Mouse (Mus musculus) stomach, postnatal 0 days (tissue): ENCODE results near the gene Rdh7. TPM values are rescaled to one million over a fixed set of nuclear protein-coding genes. Genes with fewer than 3 reads are reported as not detected.

Experiments used
- ATAC-seq: fragments of 200-750 bp; cut with Nextera tagmentation; 2 replicates; pipeline ENCODE4 v1.8.0; 2017; ENCODE audit not compliant: low FRiP score, low TSS enrichment
- DNase-seq: peaks from one replicate; pipeline ENCODE4 v3.0.0-alpha.2; 2016; ENCODE audit warnings: low spot score
- H3K27ac ChIP-seq: fragments of 300-500 bp; sonication (generic); replicated peaks from 2 replicates; pipeline ENCODE4 v1.5.1; 2014; ENCODE audit warnings: mild to moderate bottlenecking, control low read depth
- H3K27me3 ChIP-seq: fragments of 300-500 bp; sonication (generic); 2 replicates; pipeline ENCODE4 v1.6.1; 2014; ENCODE audit warnings: low read length; ENCODE audit not compliant: control insufficient read depth, insufficient read depth
- H3K36me3 ChIP-seq: fragments of 300-500 bp; sonication (generic); 2 replicates; pipeline ENCODE4 v1.6.1; 2014; ENCODE audit warnings: low read length, mixed read lengths; ENCODE audit not compliant: control insufficient read depth, insufficient read depth
- H3K4me1 ChIP-seq: fragments of 300-500 bp; sonication (generic); replicated peaks from 2 replicates; pipeline ENCODE4 v1.6.1; 2014; ENCODE audit warnings: antibody characterized with exemption; ENCODE audit not compliant: control insufficient read depth, insufficient read depth
- H3K4me2 ChIP-seq: fragments of 300-500 bp; sonication (generic); replicated peaks from 2 replicates; pipeline ENCODE4 v1.6.1; 2014; ENCODE audit warnings: low read depth, mild to moderate bottlenecking, control low read depth, moderate library complexity
- H3K4me3 ChIP-seq: fragments of 300-500 bp; sonication (generic); 2 replicates; pipeline ENCODE4 v1.5.1; 2014; ENCODE audit warnings: low read depth, low read length, control low read depth
- H3K9ac ChIP-seq: fragments of 300-500 bp; sonication (generic); 2 replicates; pipeline ENCODE4 v1.6.1; 2014; ENCODE audit warnings: mild to moderate bottlenecking, low read length, control low read depth, mixed read lengths
- H3K9me3 ChIP-seq: fragments of 300-500 bp; sonication (generic); 2 replicates; pipeline ENCODE4 v1.6.1; 2016; ENCODE audit warnings: low read length; ENCODE audit not compliant: control insufficient read depth
- CTCF ChIP-seq: IDR thresholded peaks from 2 replicates; pipeline ENCODE4 v1.5.1; 2016; ENCODE audit warnings: antibody characterized with exemption, low read depth, mild to moderate bottlenecking, moderate library complexity
- EP300 ChIP-seq: optimal IDR thresholded peaks from 2 replicates; pipeline ENCODE3; 2016; ENCODE audit warnings: antibody characterized with exemption
- WGBS: fragments of 180-500 bp; shearing (Covaris S2); extraction: QIAGEN DNeasy Blood & Tissue Kit; methylation state at CpG from one replicate; pipeline ENCODE4 v1.1.7; 2014; 5-methylcytosine and 5-hydroxymethylcytosine counted together
- polyA plus RNA-seq: library from polyadenylated mRNA; unstranded; fragments of >200 nt; fragmentation: Nextera tagmentation; extraction: Ambion mirVana; gene quantifications from 2 replicates; pipeline ENCODE4 v1.2.1, GENCODE M21; 2015

Rdh7 gene
- polyA plus RNA-seq, result 1.9 and 2.1 TPM in 2 replicates

- ATAC-seq (no peak), DNase-seq (no peak)
- H3K4me2 ChIP-seq, result no peak within 1 kb of the TSS
- TF ChIP-seq CTCF (no peak), EP300 (no peak)
- H3K27ac ChIP-seq, result no peak within 1 kb of the TSS
- H3K9ac ChIP-seq, result no peak within 1 kb of the TSS
- H3K27me3 ChIP-seq, result no peaks in the 10 kb centered on the region
- H3K4me1 ChIP-seq, result no peaks in the 10 kb centered on the region
- no peaks in the 10 kb centered on the region for H3K36me3 ChIP-seq
- H3K9me3 ChIP-seq, result no peaks in the 10 kb centered on the region
- H3K4me3 ChIP-seq, result no peak within 1 kb of the TSS
Measured at GRCm38 (mm10) chr10:127888605-127889004, at the start of gene Rdh7. Gene Rdh7 (minus strand): TSS chr10:127888817.

GRCm38 (mm10) chr10:127937428-127938010 is 48.9 kb upstream of the Rdh7 start:
- H3K4me3 ChIP-seq, result no peak overlapping the region
- ATAC-seq (no peak), DNase-seq (peak; percentile 78)
- no peaks in the 10 kb centered on the region for H3K36me3 ChIP-seq
- 0% methylated on average over 2 of the region's 2 CpGs for WGBS
- H3K9me3 ChIP-seq, result no peaks in the 10 kb centered on the region
- H3K9ac ChIP-seq, result no peak overlapping the region
- no peak for TF ChIP-seq EP300
- peak; percentile 80 for TF ChIP-seq CTCF
- H3K4me1 ChIP-seq, result no peaks in the 10 kb centered on the region
- H3K27me3 ChIP-seq, result no peaks in the 10 kb centered on the region
- H3K27ac ChIP-seq, result no peak overlapping the region
- H3K4me2 ChIP-seq, result no peak overlapping the region

GRCm38 (mm10) chr10:127936747-127937409 is 48.3 kb upstream of the Rdh7 start:
- H3K27me3 ChIP-seq, result no peaks in the 10 kb centered on the region
- no peak overlapping the region for H3K4me2 ChIP-seq
- no peaks in the 10 kb centered on the region for H3K36me3 ChIP-seq
- H3K4me1 ChIP-seq, result no peaks in the 10 kb centered on the region
- no peak overlapping the region for H3K4me3 ChIP-seq
- no peaks in the 10 kb centered on the region for H3K9me3 ChIP-seq
- DNase-seq (no peak), ATAC-seq (no peak)
- H3K9ac ChIP-seq, result no peak overlapping the region
- 76% methylated on average over 19 of the region's 19 CpGs for WGBS
- TF ChIP-seq CTCF (no peak), EP300 (no peak)
- no peak overlapping the region for H3K27ac ChIP-seq

- 69% methylated on average over 8 of the region's 8 CpGs for WGBS
- TF ChIP-seq EP300 (no peak), CTCF (no peak)
Measured at GRCm38 (mm10) chr10:127936271-127936670, 47.7 kb upstream of the Rdh7 start.

GRCm38 (mm10) chr10:127932290-127932926 is 43.8 kb upstream of the Rdh7 start:
- no peak for ATAC-seq

More at GRCm38 (mm10) chr10:127936271-127936670, 47.7 kb upstream of the Rdh7 start:
- H3K9ac ChIP-seq, result no peak overlapping the region
- H3K4me2 ChIP-seq, result no peak overlapping the region
- ATAC-seq (no peak), DNase-seq (no peak)
- H3K27me3 ChIP-seq, result no peaks in the 10 kb centered on the region
- no peaks in the 10 kb centered on the region for H3K36me3 ChIP-seq
- H3K4me1 ChIP-seq, result no peaks in the 10 kb centered on the region
- no peaks in the 10 kb centered on the region for H3K9me3 ChIP-seq
- H3K4me3 ChIP-seq, result no peak overlapping the region
- H3K27ac ChIP-seq, result no peak overlapping the region

GRCm38 (mm10) chr10:127927737-127928136 is 39.1 kb upstream of the Rdh7 start:
- Histone ChIP-seq H3K27me3 (no peaks in the 10 kb centered on the region), H3K27ac (no peak overlapping the region), H3K36me3 (no peaks in the 10 kb centered on the region), H3K4me3 (no peak overlapping the region), H3K9ac (no peak overlapping the region), H3K9me3 (no peaks in the 10 kb centered on the region), H3K4me1 (no peaks in the 10 kb centered on the region), H3K4me2 (no peak overlapping the region)
- TF ChIP-seq CTCF, result no peak
- TF ChIP-seq EP300, result no peak
- no peak for DNase-seq
- 31% methylated on average over 2 of the region's 2 CpGs for WGBS
- ATAC-seq, result no peak

More at GRCm38 (mm10) chr10:127932290-127932926, 43.8 kb upstream of the Rdh7 start:
- Histone ChIP-seq H3K4me1 (no peaks in the 10 kb centered on the region), H3K9ac (no peak overlapping the region), H3K4me3 (no peak overlapping the region), H3K9me3 (no peaks in the 10 kb centered on the region), H3K27ac (no peak overlapping the region), H3K27me3 (no peaks in the 10 kb centered on the region), H3K4me2 (no peak overlapping the region), H3K36me3 (no peaks in the 10 kb centered on the region)
- no peak for DNase-seq
- TF ChIP-seq EP300, result no peak
- no peak for TF ChIP-seq CTCF
- WGBS, result 58% methylated on average over 8 of the region's 8 CpGs
